Mouse (Mus musculus): Measurements from ENCODE around the gene Clic5. TPM values are rescaled to one million over a fixed set of nuclear protein-coding genes. Genes with fewer than 3 reads are reported as not detected.

Gene Clic5
- total and polyA plus RNA-seq, 2 experiments from 2014 or later = 17.8 to 37.0 TPM

DNA sequence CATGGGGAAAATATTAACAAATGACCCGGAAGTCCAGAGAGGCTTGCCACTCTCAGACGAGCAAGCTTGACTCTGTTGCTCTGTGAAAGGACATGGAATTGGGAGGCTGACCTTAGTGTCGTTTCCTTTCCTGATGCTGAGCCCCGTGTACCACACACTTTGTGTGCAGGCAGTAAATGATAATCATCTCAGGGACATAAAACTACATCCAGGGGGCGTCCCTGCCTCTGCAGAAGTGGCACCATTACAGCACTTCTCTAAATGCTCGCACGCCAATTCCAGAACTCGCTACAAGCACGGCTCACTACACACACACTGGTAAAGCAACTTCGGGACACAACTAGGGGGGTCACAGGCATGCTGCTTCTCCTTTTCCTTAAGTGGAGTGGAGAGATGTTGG, 136.9 kb downstream of the Clic5 start:
- no peak overlapping the region for H3K27ac ChIP-seq (ENCODE audit: low read depth)
- no peak overlapping the region for H3K9ac ChIP-seq (replicated peaks; ENCODE audit: low read depth, low read length)
- no peak for TF ChIP-seq EP300 (IDR thresholded peaks at IDR 0.05; ENCODE audit: low read depth)
- TF ChIP-seq CTCF (IDR thresholded peaks at IDR 0.05; ENCODE audit: low read depth) = no peak
- H3K9me3 ChIP-seq (replicated peaks; ENCODE audit: control insufficient read depth, low read length) = no peaks in the 10 kb centered on the region
- WGBS = 71% methylated on average over 10 of the region's 10 CpGs
- no peaks in the 10 kb centered on the region for H3K4me1 ChIP-seq (ENCODE audit: control insufficient read depth, insufficient read depth)
- H3K4me2 ChIP-seq (ENCODE audit: low read depth, low read length) = no peak overlapping the region
- DNase-seq (ENCODE audit: low spot score) (no peak), ATAC-seq (ENCODE audit: insufficient read depth, low read depth) (no peak)
- H3K27me3 ChIP-seq (ENCODE audit: control insufficient read depth, insufficient read depth, low read length) = no peaks in the 10 kb centered on the region
- no peak overlapping the region for H3K4me3 ChIP-seq (ENCODE audit: low read depth, low read length)
- H3K36me3 ChIP-seq (replicated peaks; ENCODE audit: control insufficient read depth, insufficient read depth, low read length) = no peaks in the 10 kb centered on the region

DNA sequence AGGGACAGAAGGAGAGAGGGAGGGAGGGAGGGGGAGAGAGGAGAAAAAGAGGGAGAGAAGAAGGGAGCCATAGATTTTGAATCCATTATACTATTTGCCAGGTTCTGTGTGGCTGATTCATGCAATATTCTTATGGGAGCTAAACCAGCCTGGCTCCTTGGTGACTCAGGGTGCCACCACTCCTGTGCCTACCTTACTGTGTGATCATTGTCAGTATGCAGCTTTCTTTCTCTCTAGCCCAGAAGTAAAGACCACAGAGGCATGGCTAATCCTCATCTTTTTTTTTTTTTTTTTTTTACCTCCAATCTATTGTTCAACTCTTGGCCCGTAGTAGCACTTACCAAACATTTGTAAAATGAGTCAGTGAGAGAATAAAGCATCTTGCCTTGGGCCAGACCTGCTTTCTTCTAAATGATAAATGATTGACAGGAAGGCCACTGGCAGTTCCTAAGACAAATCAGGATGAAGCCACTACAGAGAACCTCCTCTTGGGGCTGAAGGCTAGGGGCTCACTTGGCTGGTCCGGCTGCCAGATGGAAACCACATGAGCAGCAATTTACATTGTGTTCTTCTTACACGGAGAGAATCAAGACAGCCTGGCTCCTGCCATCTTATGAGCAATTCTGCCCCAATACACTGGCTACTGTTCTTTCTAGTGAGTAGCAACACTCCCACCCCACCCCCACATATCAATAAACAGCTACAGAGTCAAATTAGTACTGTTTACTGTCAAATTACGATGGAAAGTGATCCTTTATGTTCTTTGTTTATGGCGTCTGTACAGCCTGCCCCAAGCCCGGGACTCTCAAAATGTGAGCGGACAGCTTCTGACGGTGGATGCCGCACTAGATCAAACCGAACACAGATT, 139.1 kb downstream of the Clic5 start:
- ATAC-seq (ENCODE audit: insufficient read depth, low read depth) = no peak
- H3K27me3 ChIP-seq (ENCODE audit: control insufficient read depth, insufficient read depth, low read length) = no peaks in the 10 kb centered on the region
- no peak overlapping the region for H3K4me3 ChIP-seq (ENCODE audit: low read depth, low read length)
- no peaks in the 10 kb centered on the region for H3K36me3 ChIP-seq (replicated peaks; ENCODE audit: control insufficient read depth, insufficient read depth, low read length)
- H3K4me1 ChIP-seq (ENCODE audit: control insufficient read depth, insufficient read depth) = no peaks in the 10 kb centered on the region
- no peak overlapping the region for H3K9ac ChIP-seq (replicated peaks; ENCODE audit: low read depth, low read length)
- no peaks in the 10 kb centered on the region for H3K9me3 ChIP-seq (replicated peaks; ENCODE audit: control insufficient read depth, low read length)
- no peak for TF ChIP-seq CTCF (IDR thresholded peaks at IDR 0.05; ENCODE audit: low read depth)
- H3K4me2 ChIP-seq (ENCODE audit: low read depth, low read length) = no peak overlapping the region
- no peak for DNase-seq (ENCODE audit: low spot score)
- WGBS = 73% methylated on average over 10 of the region's 10 CpGs
- no peak overlapping the region for H3K27ac ChIP-seq (ENCODE audit: low read depth)

DNA sequence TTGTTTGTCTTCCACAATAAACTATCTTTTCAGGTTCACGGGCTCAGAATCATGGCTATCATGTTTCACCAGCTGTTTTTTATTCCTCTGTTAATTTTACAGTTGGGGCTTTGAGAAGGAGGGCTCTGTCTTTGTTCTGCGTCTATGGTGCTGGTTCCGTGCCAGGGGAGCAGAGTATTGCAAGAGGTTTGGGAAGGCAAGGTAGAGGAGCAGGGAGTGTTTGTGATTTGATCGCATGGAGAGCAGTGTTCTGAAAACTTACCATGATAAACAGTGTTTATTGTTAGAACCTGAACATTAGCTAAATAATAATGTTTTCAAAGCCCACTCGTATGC, 139.7 kb downstream of the Clic5 start:
- H3K4me3 ChIP-seq (ENCODE audit: low read depth, low read length) = no peak overlapping the region
- no peaks in the 10 kb centered on the region for H3K27me3 ChIP-seq (ENCODE audit: control insufficient read depth, insufficient read depth, low read length)
- 75% methylated on average over 5 of the region's 5 CpGs for WGBS
- TF ChIP-seq EP300 (IDR thresholded peaks at IDR 0.05; ENCODE audit: low read depth) = no peak
- TF ChIP-seq CTCF (IDR thresholded peaks at IDR 0.05; ENCODE audit: low read depth) = no peak
- H3K4me1 ChIP-seq (ENCODE audit: control insufficient read depth, insufficient read depth) = no peaks in the 10 kb centered on the region
- ATAC-seq (ENCODE audit: insufficient read depth, low read depth) (no peak), DNase-seq (ENCODE audit: low spot score) (no peak)
- H3K9ac ChIP-seq (replicated peaks; ENCODE audit: low read depth, low read length) = no peak overlapping the region
- no peaks in the 10 kb centered on the region for H3K9me3 ChIP-seq (replicated peaks; ENCODE audit: control insufficient read depth, low read length)
- no peak overlapping the region for H3K27ac ChIP-seq (ENCODE audit: low read depth)
- H3K36me3 ChIP-seq (replicated peaks; ENCODE audit: control insufficient read depth, insufficient read depth, low read length) = no peaks in the 10 kb centered on the region
- H3K4me2 ChIP-seq (ENCODE audit: low read depth, low read length) = no peak overlapping the region

Other genes with a start within 250 kb of the Clic5 start
- gene Enpp5, start 109.8 kb upstream of the Clic5 start, total RNA-seq (2014; rRNA removed; ENCODE audit: low replicate concordance) = 7.3 and 13.4 TPM in 2 replicates
- gene Enpp5, start 109.8 kb upstream of the Clic5 start, polyA plus RNA-seq (2015; fragmentation: Nextera tagmentation; extraction: Ambion mirVana) = 11.3 and 11.9 TPM in 2 replicates
- 9.0 and 9.3 TPM in 2 replicates for gene Enpp4, start 82.8 kb upstream of the Clic5 start, total RNA-seq (2014; rRNA removed; ENCODE audit: low replicate concordance)
- gene Enpp4, start 82.8 kb upstream of the Clic5 start, polyA plus RNA-seq (2015; fragmentation: Nextera tagmentation; extraction: Ambion mirVana) = 9.0 and 9.3 TPM in 2 replicates